Mouse (Mus musculus) lung, postnatal 0 days (tissue): ENCODE data around the gene Ankzf1. TPM values are rescaled to one million over a fixed set of nuclear protein-coding genes. Genes with fewer than 3 reads are reported as not detected.
"Not testable (repeated sequence)": the region's sequence is repeated elsewhere in the genome, so short reads cannot be mapped to it uniquely, and the experiment has no call there.

Source experiments
- ATAC-seq: fragments of 200-750 bp; cut with Nextera tagmentation; 2 replicates; pipeline ENCODE4 v1.8.0; 2017; ENCODE audit warnings: moderate library complexity
- DNase-seq: peaks from one replicate; pipeline ENCODE4 v3.0.0-alpha.2; 2016; ENCODE audit warnings: low spot score
- H3K27ac ChIP-seq: fragments of 300-500 bp; sonication (generic); 2 replicates; pipeline ENCODE4 v1.5.1; 2014; ENCODE audit warnings: antibody characterized with exemption, mild to moderate bottlenecking, low read length, mixed read lengths
- H3K27me3 ChIP-seq: fragments of 300-500 bp; sonication (generic); replicated peaks from 2 replicates; pipeline ENCODE4 v1.6.1; 2014; ENCODE audit warnings: low read length, mixed read lengths; ENCODE audit not compliant: insufficient read depth
- H3K36me3 ChIP-seq: fragments of 300-500 bp; sonication (generic); 2 replicates; pipeline ENCODE4 v1.6.1; 2014; ENCODE audit warnings: low read length, mixed read lengths; ENCODE audit not compliant: insufficient read depth
- H3K4me1 ChIP-seq: fragments of 300-500 bp; sonication (generic); 2 replicates; pipeline ENCODE4 v1.6.1; 2014; ENCODE audit warnings: antibody characterized with exemption, low read depth, low read length, mixed read lengths; ENCODE audit not compliant: insufficient read depth
- H3K4me2 ChIP-seq: fragments of 300-500 bp; sonication (generic); replicated peaks from 2 replicates; pipeline ENCODE4 v1.6.1; 2014; ENCODE audit warnings: low read depth, mild to moderate bottlenecking, low read length, moderate library complexity, mixed read lengths
- H3K4me3 ChIP-seq: fragments of 300-500 bp; sonication (generic); 2 replicates; pipeline ENCODE4 v1.5.1; 2014; ENCODE audit warnings: low read depth, low read length
- H3K9ac ChIP-seq: fragments of 300-500 bp; sonication (generic); replicated peaks from 2 replicates; pipeline ENCODE4 v1.6.1; 2014; ENCODE audit warnings: low read depth, mild to moderate bottlenecking
- H3K9me3 ChIP-seq: fragments of 300-500 bp; sonication (generic); 2 replicates; pipeline ENCODE4 v1.6.1; 2016; ENCODE audit warnings: low read length, mixed read lengths
- CTCF ChIP-seq: IDR thresholded peaks from 2 replicates; pipeline ENCODE4 v1.5.1; 2016; ENCODE audit warnings: antibody characterized with exemption, mild to moderate bottlenecking
- EP300 ChIP-seq: IDR thresholded peaks from 2 replicates; pipeline ENCODE4 v1.6.1; 2016; ENCODE audit warnings: antibody characterized with exemption, mild to moderate bottlenecking, control low read depth
- WGBS: fragments of 180-500 bp; shearing (Covaris S2); extraction: QIAGEN DNeasy Blood & Tissue Kit; methylation state at CpG from one replicate; pipeline ENCODE4 v1.1.7; 2014; 5-methylcytosine and 5-hydroxymethylcytosine counted together
- polyA plus RNA-seq: library from polyadenylated mRNA; unstranded; fragments of >200 nt; fragmentation: Nextera tagmentation; extraction: Ambion mirVana; gene quantifications from 2 replicates; pipeline ENCODE4 v1.2.1, GENCODE M21; 2015

Ankzf1 gene
- polyA plus RNA-seq, 1 experiment from 2014 or later = 17.2 TPM

- no peak overlapping the region for H3K4me2 ChIP-seq
- no peak overlapping the region for H3K9ac ChIP-seq
- ATAC-seq = no peak
- no peak for TF ChIP-seq EP300
- TF ChIP-seq CTCF = no peak
- H3K9me3 ChIP-seq = no peaks in the 10 kb centered on the region
- DNase-seq = no peak
- 83% methylated on average over 1 of the region's 1 CpGs for WGBS
- H3K27ac ChIP-seq = no peak overlapping the region
- H3K36me3 ChIP-seq = no peaks in the 10 kb centered on the region
- H3K4me3 ChIP-seq = no peak overlapping the region
- H3K4me1 ChIP-seq = no peaks in the 10 kb centered on the region
- H3K27me3 ChIP-seq = no peaks in the 10 kb centered on the region
Measured at GRCm38 (mm10) chr1:75227653-75228052, 35.7 kb downstream of the Ankzf1 start.

DNA sequence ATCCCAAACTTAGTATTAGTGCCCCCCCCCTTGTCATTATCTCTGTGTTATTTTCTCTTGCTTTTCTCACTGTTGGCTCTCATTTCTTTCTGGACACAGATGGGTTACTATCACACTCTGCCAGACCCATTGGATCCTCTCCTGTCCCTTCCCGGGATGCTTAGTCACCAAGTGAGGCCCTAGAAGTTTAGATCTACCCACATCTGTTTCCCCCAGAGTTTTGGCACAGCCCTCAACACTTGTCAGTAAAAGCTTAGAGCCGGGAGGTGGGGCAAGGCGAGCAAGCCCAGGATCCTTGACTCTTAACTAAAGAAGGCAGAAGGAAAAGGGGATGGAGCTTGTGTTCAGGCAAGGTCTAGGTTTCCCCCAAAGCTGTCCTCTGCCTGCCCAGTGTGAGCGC, 37.2 kb downstream of the Ankzf1 start:
- TF ChIP-seq EP300 (no peak), CTCF (no peak)
- no peak overlapping the region for H3K9ac ChIP-seq
- DNase-seq (no peak), ATAC-seq (no peak)
- H3K4me1 ChIP-seq = no peaks in the 10 kb centered on the region
- no peak overlapping the region for H3K4me2 ChIP-seq
- H3K4me3 ChIP-seq = no peak overlapping the region
- no peaks in the 10 kb centered on the region for H3K27me3 ChIP-seq
- no peaks in the 10 kb centered on the region for H3K9me3 ChIP-seq
- whole genome bisulfite sequencing = 60% methylated on average over 4 of the region's 4 CpGs
- no peak overlapping the region for H3K27ac ChIP-seq
- no peaks in the 10 kb centered on the region for H3K36me3 ChIP-seq

DNA sequence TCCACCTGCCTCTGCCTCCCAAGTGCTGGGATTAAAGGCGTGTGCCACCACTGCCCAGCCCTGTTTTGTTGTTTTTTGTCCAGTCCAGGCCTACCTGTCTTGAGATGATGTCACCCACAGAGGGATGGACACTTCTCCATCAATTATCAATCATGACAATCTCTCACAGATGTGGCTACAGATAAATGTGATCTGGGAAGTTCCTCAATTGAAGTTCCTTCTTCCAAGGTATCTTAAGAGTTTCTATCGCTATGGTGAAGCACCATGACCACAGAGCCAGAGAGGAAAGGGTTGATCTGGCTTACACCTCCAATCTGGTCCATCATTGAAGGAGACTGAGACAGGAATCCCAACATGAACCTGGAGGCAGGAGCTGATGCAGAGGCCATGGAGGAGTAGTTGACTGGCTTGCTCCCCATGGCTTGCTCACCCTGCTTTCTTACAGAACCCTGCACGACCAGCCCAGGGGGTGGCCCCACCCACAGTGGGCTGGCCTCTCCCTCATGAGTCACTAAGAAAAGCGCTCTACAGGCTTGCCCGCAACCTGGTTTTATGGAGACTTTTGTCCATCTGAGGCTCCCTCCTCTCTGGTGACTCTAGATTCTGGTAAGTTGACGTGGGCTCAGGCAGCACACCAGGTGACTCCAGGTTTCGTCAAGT, 38.5 kb downstream of the Ankzf1 start:
- Histone ChIP-seq H3K4me3 (no peak overlapping the region), H3K4me2 (no peak overlapping the region), H3K27me3 (no peaks in the 10 kb centered on the region), H3K9ac (no peak overlapping the region), H3K4me1 (no peaks in the 10 kb centered on the region), H3K9me3 (no peaks in the 10 kb centered on the region), H3K36me3 (no peaks in the 10 kb centered on the region), H3K27ac (no peak overlapping the region)
- TF ChIP-seq CTCF (no peak), EP300 (no peak)
- 58% methylated on average over 7 of the region's 7 CpGs for WGBS
- ATAC-seq (no peak), DNase-seq (no peak)

- H3K27ac ChIP-seq = no peak overlapping the region
- DNase-seq (no peak), ATAC-seq (no peak)
- H3K9ac ChIP-seq = no peak overlapping the region
- no peak for TF ChIP-seq EP300
- no peak for TF ChIP-seq CTCF
- no peak overlapping the region for H3K4me2 ChIP-seq
- H3K36me3 ChIP-seq = no peaks in the 10 kb centered on the region
- H3K9me3 ChIP-seq = no peaks in the 10 kb centered on the region
- 57% methylated on average over 4 of the region's 4 CpGs for WGBS
- H3K27me3 ChIP-seq = no peaks in the 10 kb centered on the region
- no peak overlapping the region for H3K4me3 ChIP-seq
- H3K4me1 ChIP-seq = no peaks in the 10 kb centered on the region
Measured at GRCm38 (mm10) chr1:75231224-75231623, 39.3 kb downstream of the Ankzf1 start.

DNA sequence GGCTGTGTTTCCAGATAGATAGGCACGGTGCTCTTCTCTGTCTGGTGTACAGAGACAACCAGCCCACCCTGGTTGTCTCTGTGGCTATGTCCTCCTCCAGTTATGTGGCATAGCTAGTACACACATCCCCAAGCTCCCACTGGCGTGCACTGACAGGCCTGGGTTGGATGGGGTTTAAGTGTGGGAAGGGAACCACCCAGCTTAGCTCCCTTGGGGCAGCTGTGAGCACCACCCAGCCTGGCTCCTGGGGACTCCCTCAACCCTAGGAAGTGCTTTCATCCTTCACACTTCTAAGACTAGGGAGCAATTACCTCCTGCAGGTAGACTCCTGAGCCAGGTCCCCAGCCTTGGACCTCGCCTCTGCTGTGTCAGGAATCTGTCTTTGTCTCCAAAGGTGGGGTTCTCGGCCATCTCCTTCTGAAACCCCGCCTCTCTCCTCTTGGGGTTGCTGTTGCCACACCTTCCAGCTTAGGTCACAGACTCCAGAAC, 39.8 kb downstream of the Ankzf1 start, which contains the start of gene A630095N17Rik:
Gene A630095N17Rik, minus strand, starts transcription at position 439 of the 489 bp plus-strand sequence.
- DNase-seq (no peak), ATAC-seq (no peak)
- Histone ChIP-seq H3K4me3 (no peak within 1 kb of the TSS), H3K9ac (no peak within 1 kb of the TSS), H3K36me3 (no peaks in the 10 kb centered on the region), H3K27ac (no peak within 1 kb of the TSS), H3K9me3 (no peaks in the 10 kb centered on the region), H3K27me3 (no peaks in the 10 kb centered on the region), H3K4me2 (no peak within 1 kb of the TSS), H3K4me1 (no peaks in the 10 kb centered on the region)
- TF ChIP-seq CTCF (no peak), EP300 (no peak)
- WGBS = 68% methylated on average over 5 of the region's 5 CpGs

DNA sequence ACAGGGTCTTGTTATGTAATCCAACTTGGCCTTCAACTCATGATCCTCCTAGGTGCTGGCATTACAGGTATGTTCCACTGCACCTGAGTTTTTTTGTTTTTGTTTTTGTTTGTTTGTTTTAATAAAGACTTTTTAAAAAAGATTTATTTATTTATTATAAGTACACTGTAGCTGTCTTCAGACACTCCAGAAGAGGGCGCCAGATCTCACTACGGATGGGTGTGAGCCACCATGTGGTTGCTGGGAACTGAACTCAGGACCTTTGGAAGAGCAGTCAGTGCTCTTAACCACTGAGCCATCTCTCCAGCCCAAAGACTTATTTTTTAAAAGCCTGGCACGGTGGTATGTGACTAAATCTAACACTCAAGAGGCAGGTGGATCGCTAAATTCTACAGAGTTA, 40.5 kb downstream of the Ankzf1 start:
- not testable (repeated sequence) for H3K36me3 ChIP-seq, H3K27me3 ChIP-seq, H3K4me1 ChIP-seq, H3K27ac ChIP-seq, H3K4me3 ChIP-seq, ATAC-seq, H3K9ac ChIP-seq, DNase-seq, H3K4me2 ChIP-seq, H3K9me3 ChIP-seq
- WGBS = 62% methylated on average over 4 of the region's 4 CpGs
